Mouse (Mus musculus) heart, adult 2 months (tissue): ENCODE measurements around the gene Plcb2. TPM values are rescaled to one million over a fixed set of nuclear protein-coding genes. Genes with fewer than 3 reads are reported as not detected.
A peak's percentile ranks its signal among the peaks of the same experiment; 100 is the strongest.

Experiments used
- DNase-seq, 2 experiments: peaks; one replicate each; pipeline ENCODE4 v3.0.0; 2021
- H3K27ac ChIP-seq: fragments of 200-600 bp; 2 replicates; pipeline ENCODE4 v1.8.1; 2022
- H3K27me3 ChIP-seq: fragments of 200-500 bp; 2 replicates; pipeline ENCODE4 v1.6.1; 2012; ENCODE audit warnings: mild to moderate bottlenecking, low read length, inconsistent platforms, mixed read lengths; ENCODE audit not compliant: control insufficient read depth, insufficient read depth
- H3K36me3 ChIP-seq: fragments of 200-500 bp; 2 replicates; pipeline ENCODE4 v1.6.1; 2012; ENCODE audit warnings: low read length, inconsistent platforms; ENCODE audit not compliant: control insufficient read depth, insufficient read depth
- H3K4me1 ChIP-seq: fragments of 200-500 bp; 2 replicates; pipeline ENCODE4 v1.6.1; 2011; ENCODE audit warnings: low read length; ENCODE audit not compliant: control insufficient read depth, insufficient read depth
- H3K4me3 ChIP-seq: fragments of 200-600 bp; 2 replicates; pipeline ENCODE4 v1.8.1; 2022
- H3K79me2 ChIP-seq: fragments of 200-500 bp; replicated peaks from 2 replicates; pipeline ENCODE4 v1.6.1; 2012; ENCODE audit warnings: mild to moderate bottlenecking, inconsistent platforms, low read length, moderate library complexity, mixed read lengths; ENCODE audit not compliant: control insufficient read depth, insufficient read depth
- H3K9ac ChIP-seq: fragments of 200-500 bp; 2 replicates; pipeline ENCODE4 v1.6.1; 2012; ENCODE audit warnings: low read depth, mild to moderate bottlenecking, control low read depth, inconsistent platforms, low read length, mixed read lengths
- CTCF ChIP-seq: fragments of 200-600 bp; IDR thresholded peaks from 2 replicates; pipeline ENCODE4 v1.8.1; 2022; ENCODE audit warnings: antibody characterized with exemption, mild to moderate bottlenecking, moderate library complexity
- EP300 ChIP-seq: fragments of 200-500 bp; IDR thresholded peaks from 2 replicates; pipeline ENCODE4 v1.6.1; 2011; ENCODE audit warnings: low read depth, low read length, control low read depth; ENCODE audit not compliant: insufficient read depth
- POLR2A ChIP-seq: fragments of 200-500 bp; IDR thresholded peaks from 2 replicates; pipeline ENCODE4 v1.6.1; 2011; ENCODE audit warnings: mild to moderate bottlenecking, low read depth, low read length, control low read depth; ENCODE audit not compliant: insufficient read depth
- WGBS: fragments of 180-500 bp; shearing (Covaris S2); methylation state at CpG from one replicate; pipeline ENCODE4 v1.1.7; 2018; 5-methylcytosine and 5-hydroxymethylcytosine counted together
- intact Hi-C: fragments of 180-260 bp; cut with DNase I; formaldehyde crosslinking; loops from one replicate; pipeline ENCODE4 v1.15.1; 2025
- polyA plus RNA-seq: library from polyadenylated mRNA; depleted of rRNA; stranded (reverse); fragments of >200 nt; gene quantifications from 2 replicates; pipeline ENCODE4 v1.2.3, GENCODE M21; 2012
- total RNA-seq, 2 experiments: library from RNA; stranded (reverse); gene quantifications; 2 replicates each; pipeline ENCODE4 v1.2.3; 2021

Gene Plcb2
- total and polyA plus RNA-seq, 3 experiments: 2.4 to 2.6 (median 2.5) TPM

DNA sequence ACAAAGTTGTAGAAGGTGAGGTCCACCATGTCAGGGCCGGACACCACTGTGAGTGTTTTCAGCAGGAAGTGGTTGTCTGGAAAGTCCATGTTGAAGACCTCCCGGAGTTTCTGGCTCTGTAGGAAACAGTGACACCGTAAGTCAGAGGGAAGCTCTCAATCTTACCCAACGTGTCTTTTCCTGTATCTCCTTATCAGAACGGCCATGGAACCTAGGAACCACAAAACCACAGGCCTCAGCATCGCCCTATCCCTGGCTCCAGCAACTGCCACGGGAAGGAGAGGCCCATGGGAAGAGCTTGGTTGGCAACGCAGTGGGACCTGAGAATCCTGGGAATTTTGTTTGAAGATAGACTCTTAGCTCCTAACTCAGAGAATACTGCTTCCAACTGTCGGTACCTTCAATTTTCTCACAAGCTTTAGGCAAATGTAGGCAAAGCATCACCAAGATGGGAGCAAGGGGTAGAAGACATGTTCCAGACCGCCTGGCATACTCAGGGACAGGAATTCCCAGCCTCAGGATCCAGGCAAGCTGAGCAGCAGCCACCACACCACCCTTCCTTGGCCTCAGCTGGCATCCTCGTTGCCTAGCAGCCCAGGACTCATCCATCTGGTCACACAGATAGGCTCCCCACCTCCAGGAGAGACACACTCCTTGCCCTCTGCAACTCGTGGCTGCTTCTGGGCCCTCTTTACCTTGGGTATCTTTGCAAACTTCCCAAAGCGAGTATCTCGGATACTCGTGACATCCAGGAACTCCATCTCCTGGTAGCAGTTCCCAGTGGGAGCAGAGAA is 4.3 kb downstream of the Plcb2 start:
- Histone ChIP-seq H3K9ac (no peak overlapping the region), H3K4me1 (no peaks in the 10 kb centered on the region), H3K79me2 (no peaks in the 10 kb centered on the region), H3K4me3 (no peak overlapping the region), H3K36me3 (no peaks in the 10 kb centered on the region), H3K27me3 (no peaks in the 10 kb centered on the region), H3K27ac (no peak overlapping the region)
- 72% methylated on average over 15 of the region's 15 CpGs for WGBS
- no peak for DNase-seq
- TF ChIP-seq POLR2A (no peak), CTCF (no peak), EP300 (no peak)
- intact Hi-C loops: no loop called here

DNA sequence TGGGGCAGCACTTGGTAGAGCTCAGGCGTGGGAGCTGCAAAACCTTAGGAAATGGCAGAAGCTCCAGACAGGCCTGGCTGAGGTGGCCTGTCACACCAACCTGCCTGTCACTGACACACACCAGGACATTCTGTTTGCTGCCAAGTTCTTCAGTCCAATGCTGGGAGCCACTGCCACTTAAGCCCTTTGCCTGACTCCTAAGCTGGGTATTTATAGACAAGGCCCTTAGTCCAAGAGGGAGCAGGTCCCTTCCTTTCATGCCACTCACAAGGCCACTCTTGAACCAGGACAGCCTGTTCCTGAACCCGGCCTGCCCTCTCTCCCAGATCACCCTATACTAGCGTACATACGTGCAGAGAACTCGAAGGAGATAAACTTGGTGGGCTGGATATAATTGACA is 11.6 kb downstream of the Plcb2 start:
- Histone ChIP-seq H3K4me1 (peaks cover 1% of the 10 kb centered on the region; the same call in 1 of the 2 replicates), H3K79me2 (no peaks in the 10 kb centered on the region), H3K4me3 (no peak overlapping the region), H3K36me3 (no peaks in the 10 kb centered on the region), H3K27me3 (no peaks in the 10 kb centered on the region), H3K27ac (peak overlapping the region; percentile 77), H3K9ac (no peak overlapping the region)
- TF ChIP-seq EP300 (peak; percentile 94), POLR2A (0 out of 2 replicates have a peak, but pooled peaks have one; percentile 42), CTCF (no peak)
- intact Hi-C loops: no loop called here
- 44% methylated on average over 5 of the region's 5 CpGs for WGBS
- DNase-seq: peak; percentile 60 to 80

DNA sequence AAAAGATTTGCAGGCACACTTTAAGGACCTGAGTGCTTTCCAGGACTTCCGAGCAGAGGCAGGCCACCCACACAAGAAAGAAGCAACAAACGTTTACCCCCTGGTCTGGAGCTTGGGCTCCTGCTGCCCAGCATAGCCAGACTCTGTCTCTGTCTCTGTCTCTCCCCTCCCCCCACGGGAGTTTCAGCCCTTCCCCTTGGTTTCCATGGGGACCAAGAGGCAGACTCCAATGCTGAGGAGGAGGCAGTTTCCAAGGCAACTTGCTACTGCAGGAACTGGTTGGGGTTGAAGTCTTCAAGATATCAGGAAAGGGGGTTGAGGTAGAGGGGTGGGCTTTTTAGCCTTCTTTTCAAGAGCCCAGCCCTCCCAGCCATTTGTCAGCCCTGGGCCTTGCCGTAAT is 14.0 kb downstream of the Plcb2 start:
- intact Hi-C loops: no loop called here
- WGBS: 52% methylated on average over 4 of the region's 4 CpGs
- H3K36me3 ChIP-seq: no peaks in the 10 kb centered on the region
- TF ChIP-seq CTCF (no peak), POLR2A (no peak), EP300 (no peak)
- no peak overlapping the region for H3K27ac ChIP-seq
- H3K27me3 ChIP-seq: peaks cover 5% of the 10 kb centered on the region
- DNase-seq: no peak
- H3K4me1 ChIP-seq: peaks cover 7% of the 10 kb centered on the region
- H3K4me3 ChIP-seq: no peak overlapping the region
- H3K79me2 ChIP-seq: no peaks in the 10 kb centered on the region
- no peak overlapping the region for H3K9ac ChIP-seq

DNA sequence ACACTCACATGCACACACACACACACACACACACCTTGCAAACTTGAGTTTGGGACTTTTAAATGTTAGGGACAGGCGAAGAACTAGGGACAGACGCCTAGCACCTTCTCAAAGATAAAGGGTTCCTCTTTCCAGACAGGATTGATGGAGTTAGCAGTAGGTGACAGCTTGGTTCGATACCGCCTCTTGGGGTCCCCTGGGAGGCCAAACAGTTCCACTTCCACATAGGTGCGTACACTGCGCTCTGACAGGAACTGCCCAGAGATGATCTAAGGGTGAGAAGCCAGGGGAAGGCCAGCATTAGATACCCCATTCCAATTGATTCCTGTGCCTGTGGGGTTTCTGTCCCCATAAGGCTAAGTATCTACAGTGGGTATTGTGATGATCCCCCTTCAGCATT is 14.6 kb downstream of the Plcb2 start:
- TF ChIP-seq CTCF (no peak), EP300 (no peak), POLR2A (no peak)
- intact Hi-C loops: no loop called here

DNA sequence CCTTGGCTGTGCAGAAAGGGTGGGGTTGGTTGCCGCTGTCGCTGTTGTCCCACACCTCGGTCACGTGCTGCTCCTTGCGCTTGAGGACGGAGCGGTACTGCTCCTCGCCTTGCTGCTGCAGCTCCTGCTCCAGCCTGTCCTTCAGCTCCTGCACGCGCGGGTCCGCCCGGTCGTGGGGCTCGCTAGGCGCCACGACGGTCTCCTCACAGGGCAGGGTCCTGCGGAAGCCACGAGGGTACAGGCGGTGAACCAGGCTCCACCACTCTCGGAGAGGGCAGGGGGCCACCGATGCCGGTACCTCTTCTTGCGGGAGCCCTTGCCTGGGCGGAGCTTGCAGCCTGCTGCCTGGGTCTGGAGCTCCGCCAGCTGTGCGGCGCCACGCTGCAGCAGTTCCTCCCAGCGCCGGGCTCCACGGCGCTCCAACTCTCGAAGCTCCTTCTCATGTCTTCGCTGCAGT is 17.2 kb downstream of the Plcb2 start:
- Histone ChIP-seq H3K79me2 (no peaks in the 10 kb centered on the region), H3K27me3 (peaks cover 5% of the 10 kb centered on the region), H3K36me3 (no peaks in the 10 kb centered on the region), H3K4me3 (peak overlapping the region; percentile 18; the same call in 1 of the 2 replicates), H3K4me1 (peaks cover 6% of the 10 kb centered on the region), H3K9ac (peak overlapping the region; percentile 29; the same call in 1 of the 2 replicates), H3K27ac (no peak overlapping the region)
- no peak for TF ChIP-seq CTCF
- no peak for TF ChIP-seq POLR2A
- TF ChIP-seq EP300: no peak
- intact Hi-C loops: no loop called here
- DNase-seq: peak; percentile 52 to 61
- 5% methylated on average over 36 of the region's 36 CpGs for WGBS

More for the DNA sequence above, 14.6 kb downstream of the Plcb2 start:
- 91% methylated on average over 6 of the region's 6 CpGs for WGBS
- no peak for DNase-seq
- no peaks in the 10 kb centered on the region for H3K79me2 ChIP-seq
- H3K4me3 ChIP-seq: no peak overlapping the region
- peaks cover 5% of the 10 kb centered on the region for H3K27me3 ChIP-seq
- H3K36me3 ChIP-seq: no peaks in the 10 kb centered on the region
- H3K9ac ChIP-seq: no peak overlapping the region
- H3K4me1 ChIP-seq: peaks cover 7% of the 10 kb centered on the region
- H3K27ac ChIP-seq: no peak overlapping the region

DNA sequence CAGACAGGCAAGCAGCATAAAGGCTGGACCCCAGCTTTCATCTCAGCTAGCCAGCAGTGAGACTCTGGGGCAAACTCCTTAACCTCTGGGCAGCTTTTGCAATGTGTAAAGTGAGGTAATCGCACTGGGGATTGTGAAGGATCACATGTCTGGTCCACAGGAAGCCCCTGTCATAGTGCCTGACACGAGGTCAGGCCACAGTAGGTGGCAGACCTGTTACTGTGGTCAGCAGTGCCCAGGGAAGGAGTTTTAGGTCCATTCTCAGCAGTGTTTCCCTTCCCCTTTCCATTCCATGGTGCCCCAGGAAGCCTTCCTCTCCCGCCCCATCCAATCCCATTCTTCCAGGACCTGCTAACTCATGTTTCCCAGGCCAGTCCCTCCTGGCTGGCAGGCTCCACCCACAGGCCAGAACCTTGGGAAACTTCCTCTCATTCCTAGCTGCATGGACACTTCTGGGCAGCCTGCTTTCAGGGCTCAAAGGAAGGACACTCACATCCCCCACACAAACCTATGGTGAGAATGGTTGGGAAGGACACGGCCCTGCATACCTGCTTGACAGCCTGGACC is 18.5 kb downstream of the Plcb2 start:
- no peaks in the 10 kb centered on the region for H3K79me2 ChIP-seq
- intact Hi-C loops: no loop called here
- H3K27ac ChIP-seq: no peak overlapping the region
- no peak overlapping the region for H3K4me3 ChIP-seq
- no peak overlapping the region for H3K9ac ChIP-seq
- H3K36me3 ChIP-seq: no peaks in the 10 kb centered on the region
- WGBS: 56% methylated on average over 4 of the region's 4 CpGs
- no peak for DNase-seq
- H3K27me3 ChIP-seq: peaks cover 5% of the 10 kb centered on the region
- peaks cover 6% of the 10 kb centered on the region for H3K4me1 ChIP-seq
- no peak for TF ChIP-seq POLR2A
- TF ChIP-seq CTCF: no peak
- TF ChIP-seq EP300: no peak
